Mouse (Mus musculus): Measurements from ENCODE around the gene Tmem150b.

The Tmem150b gene

GRCm38 (mm10) chr7:4666871-4667270 is 58.2 kb downstream of the Tmem150b start:
- CTCF ChIA-PET = interaction anchor here (0.5 kb wide), 1 partner anchor 16 kb away, joined by 14 read pairs; no protein-coding TSS in a partner anchor

DNA sequence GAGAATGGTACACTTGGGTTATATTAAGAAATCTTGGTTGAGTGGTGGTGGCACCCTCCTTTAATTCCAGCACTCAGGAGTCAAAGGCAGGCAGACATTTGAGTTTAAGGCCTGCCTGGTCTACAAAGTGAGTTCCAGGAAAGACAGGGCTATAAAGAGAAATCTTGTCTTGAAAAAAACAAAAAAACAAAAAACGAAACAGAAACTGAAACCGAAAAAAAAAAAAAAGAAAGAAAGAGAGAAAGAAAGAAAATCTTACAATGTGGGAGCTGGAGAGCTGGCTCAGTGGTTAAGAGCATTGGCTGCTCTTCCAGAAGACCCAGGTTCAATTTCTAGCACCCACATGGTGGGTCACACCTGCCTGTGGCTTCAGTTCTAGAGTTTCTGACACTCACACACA is 61.3 kb downstream of the Tmem150b start:
- CTCF ChIA-PET = no interaction called here

DNA sequence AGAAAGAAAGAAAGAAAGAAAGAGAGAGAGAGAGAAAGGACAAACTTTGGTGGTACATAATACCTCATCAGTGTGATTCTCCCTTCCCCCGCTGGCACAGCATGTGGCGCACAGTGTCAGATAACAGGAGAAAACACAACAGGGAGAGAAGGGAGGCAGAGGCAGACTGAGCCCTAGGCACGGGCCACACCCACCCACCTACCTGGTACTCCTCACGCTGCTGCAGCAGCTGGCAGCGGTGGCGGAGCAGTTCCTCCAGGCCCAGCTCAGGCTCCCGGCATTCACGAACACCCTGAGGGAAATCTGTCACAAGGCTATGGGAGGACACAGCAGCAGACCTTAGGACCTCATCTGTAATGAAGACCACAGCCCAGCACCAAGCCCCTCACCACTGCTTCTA is 61.9 kb downstream of the Tmem150b start:
- CTCF ChIA-PET = no interaction called here

DNA sequence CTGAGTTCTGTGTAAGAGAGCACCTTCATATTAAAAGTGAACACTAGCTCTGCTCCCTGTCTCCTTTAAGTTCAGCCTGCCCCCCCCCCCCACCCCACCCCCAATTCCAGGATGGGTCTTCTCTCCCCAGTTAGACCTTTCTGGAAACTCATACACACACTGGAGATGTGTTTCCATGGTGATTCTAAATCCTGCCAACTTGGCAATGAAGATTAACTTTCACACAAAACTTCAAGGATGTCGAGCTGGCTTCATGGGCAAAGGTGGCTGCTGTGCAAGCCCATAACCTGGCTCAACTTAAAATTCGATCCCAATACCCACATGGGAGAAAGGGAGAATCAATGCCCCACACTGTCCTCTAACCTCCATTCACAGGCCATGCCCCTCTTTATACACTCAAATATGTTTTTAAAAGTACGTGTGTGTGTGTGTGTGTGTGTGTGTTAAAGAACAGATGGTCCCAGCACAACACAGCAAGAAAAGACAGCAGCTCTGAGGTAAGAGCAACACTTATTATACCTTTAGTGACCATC is 65.1 kb downstream of the Tmem150b start:
- CTCF ChIA-PET = no interaction called here

- CTCF ChIA-PET = no interaction called here
These were observed 66.0 kb downstream of the Tmem150b start, which contains the start of gene Ppp6r1 for GRCm38 (mm10) chr7:4658912-4659551. Ppp6r1 (minus strand) TSS chr7:4659019.

GRCm38 (mm10) chr7:4658128-4658907 is 66.7 kb downstream of the Tmem150b start:
- CTCF ChIA-PET = no interaction called here

DNA sequence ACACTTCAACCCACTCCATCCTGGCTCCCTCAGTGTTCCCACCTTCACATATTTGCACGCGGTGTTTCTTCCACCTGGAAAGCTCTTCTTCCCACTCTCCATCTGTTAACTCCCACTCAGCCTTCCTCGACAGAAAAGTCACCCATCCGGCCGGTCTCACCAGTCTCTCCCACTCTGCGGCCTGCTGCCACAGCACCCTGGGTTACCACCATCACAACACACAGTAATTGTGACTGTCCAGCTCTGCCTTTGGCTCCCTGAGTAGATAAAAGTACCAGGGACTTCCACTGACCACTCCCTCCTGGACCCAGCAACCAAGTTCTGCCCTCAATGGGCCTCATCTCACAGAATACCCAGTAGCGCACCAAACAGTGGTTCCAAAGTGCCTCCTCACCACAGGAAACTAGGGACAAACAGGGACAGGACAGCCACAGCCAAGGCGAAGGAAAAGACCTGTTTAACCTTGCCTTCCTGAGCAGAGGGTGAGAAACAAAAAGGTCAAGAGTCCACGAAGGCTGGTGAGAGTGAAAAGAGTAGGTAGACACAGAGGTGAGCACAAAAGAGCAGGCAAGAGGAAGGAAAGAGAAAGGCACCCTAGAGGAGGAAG is 67.4 kb downstream of the Tmem150b start:
- CTCF ChIA-PET = interaction anchor here (0.6 kb wide), 1 partner anchor 1041 kb away, joined by 3 read pairs; no protein-coding TSS in a partner anchor

Measured in spleen, embryonic (tissue).